Mouse (Mus musculus): ENCODE measurements around the gene Ptprg.

The Ptprg gene

GRCm38 (mm10) chr14:11564456-11564855, 11.1 kb downstream of the Ptprg start:
- DNase-seq (ENCODE audit: low read depth in 2 of 2, low spot score in 2 of 2), result no peak

GRCm38 (mm10) chr14:11565283-11565682, 12.0 kb downstream of the Ptprg start:
- DNase-seq (ENCODE audit: low read depth in 2 of 2, low spot score in 2 of 2), result no peak

DNA sequence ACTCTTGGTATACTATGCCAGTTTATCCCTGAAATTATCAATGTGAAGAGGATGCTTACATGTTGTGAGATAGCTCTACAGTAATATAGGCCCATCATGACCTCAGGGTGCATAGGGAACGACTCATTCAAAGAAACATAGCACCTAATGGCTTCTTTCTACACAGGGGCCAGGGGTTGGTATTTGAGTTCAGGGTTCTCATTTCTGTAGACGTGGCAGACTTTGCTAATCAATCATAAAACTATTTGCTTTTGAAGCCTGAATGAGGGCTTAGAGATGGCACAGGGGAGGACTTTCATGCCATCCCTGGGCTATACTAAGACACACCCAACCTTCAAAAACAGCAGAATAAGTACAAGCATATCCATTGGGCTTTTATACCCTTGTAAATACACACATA, 16.4 kb downstream of the Ptprg start:
- no peak for DNase-seq (ENCODE audit: low read depth in 2 of 2, low spot score in 2 of 2)

- no peak for DNase-seq (ENCODE audit: low read depth in 2 of 2, low spot score in 2 of 2)
Measured at GRCm38 (mm10) chr14:11571766-11572394, 18.5 kb downstream of the Ptprg start.

- DNase-seq (ENCODE audit: low read depth in 2 of 2, low spot score in 2 of 2), result no peak
Measured at GRCm38 (mm10) chr14:11572395-11572784, 19.1 kb downstream of the Ptprg start.

DNA sequence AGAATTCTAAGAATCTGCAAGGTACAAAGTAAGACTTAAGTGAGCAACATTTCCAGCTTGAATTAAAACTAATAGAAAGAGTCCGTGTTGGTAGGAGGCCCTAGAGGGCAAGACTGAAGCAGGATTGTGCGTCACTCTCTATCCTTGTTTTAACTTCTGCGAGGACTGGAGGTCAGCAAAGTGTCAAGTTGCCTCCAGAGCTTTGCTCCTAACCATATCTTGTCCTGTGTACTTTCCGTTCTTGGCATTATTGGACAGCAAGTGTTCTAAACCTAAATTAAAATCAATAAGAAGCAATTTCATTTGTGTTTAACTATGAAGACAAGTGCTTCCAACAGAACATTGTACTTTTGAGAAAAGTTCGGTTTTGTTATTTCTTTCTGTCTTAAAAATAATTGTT, 20.4 kb downstream of the Ptprg start:
- no peak for DNase-seq (ENCODE audit: low read depth in 2 of 2, low spot score in 2 of 2)

- DNase-seq (ENCODE audit: low read depth in 2 of 2, low spot score in 2 of 2), result no peak
Measured at GRCm38 (mm10) chr14:11577276-11577909, 24.1 kb downstream of the Ptprg start.

- DNase-seq (ENCODE audit: low read depth in 2 of 2, low spot score in 2 of 2), result no peak
Measured at GRCm38 (mm10) chr14:11577910-11578309, 24.6 kb downstream of the Ptprg start.

DNA sequence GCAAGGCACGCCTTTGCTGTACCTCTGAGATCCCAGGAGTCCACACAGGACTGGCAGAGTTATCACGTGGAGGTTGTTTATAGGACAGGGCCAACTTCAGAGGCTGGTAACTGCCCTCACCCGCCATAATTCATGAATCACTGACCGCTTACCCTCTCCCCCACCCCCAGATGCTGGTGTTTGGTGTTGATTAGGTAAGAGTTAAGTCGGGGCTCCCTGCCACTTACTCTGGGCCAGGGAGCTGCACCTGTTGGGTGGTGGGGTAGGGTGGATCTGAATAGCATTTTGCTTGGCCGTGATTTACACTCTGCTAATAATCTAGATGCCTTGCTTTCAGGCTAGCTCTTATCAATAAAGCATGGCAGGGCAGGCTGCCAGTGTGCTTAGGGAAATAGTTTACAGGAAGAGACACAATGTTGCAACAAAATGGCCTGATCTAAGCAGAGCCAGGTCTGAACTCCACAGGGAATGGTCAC, 25.2 kb downstream of the Ptprg start:
- DNase-seq (ENCODE audit: low read depth in 2 of 2, low spot score in 2 of 2), result no peak

DNA sequence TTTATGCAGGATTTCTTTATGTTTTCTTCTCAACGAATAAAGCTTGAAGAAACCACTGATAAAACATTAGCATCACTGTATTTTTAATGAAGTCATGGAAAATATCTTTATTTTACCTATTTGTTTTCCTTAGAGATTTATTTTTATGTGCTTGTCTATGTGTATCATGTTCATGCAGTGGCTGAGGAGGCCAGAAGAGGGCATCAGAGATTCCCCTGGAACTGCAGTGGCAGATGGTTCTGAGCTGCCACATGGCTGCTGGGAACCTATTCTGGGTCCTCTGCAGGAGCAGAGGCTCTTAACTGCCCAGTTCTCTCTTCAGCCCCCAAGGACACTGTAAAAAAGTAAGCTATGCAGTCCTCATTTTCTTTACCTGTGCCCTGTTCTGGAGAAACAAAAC, 26.6 kb downstream of the Ptprg start:
- no peak for DNase-seq (ENCODE audit: low read depth in 2 of 2, low spot score in 2 of 2)

DNA sequence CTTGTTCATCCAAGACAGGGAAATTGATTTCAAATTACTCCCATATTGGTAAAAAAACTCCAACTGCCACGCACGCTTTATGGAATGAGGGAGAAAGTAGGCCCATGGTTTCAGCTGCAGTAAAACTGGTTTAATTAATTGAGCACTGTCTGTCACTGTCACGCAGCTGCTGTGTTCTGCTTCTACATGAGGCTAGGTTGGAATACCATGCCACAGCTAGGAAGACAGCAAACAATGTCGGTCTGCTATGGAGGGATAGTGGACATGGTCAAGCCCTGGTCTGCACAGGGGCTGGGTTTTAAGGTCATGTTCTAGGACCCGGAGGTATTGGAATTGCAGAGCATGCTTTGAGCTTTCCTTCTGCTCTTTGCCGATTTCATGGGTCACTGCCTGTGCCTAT, 30.9 kb downstream of the Ptprg start:
- DNase-seq (ENCODE audit: low read depth in 2 of 2, low spot score in 2 of 2), result no peak

- no peak for DNase-seq (ENCODE audit: low read depth in 2 of 2, low spot score in 2 of 2)
Measured at GRCm38 (mm10) chr14:11584929-11585633, 31.7 kb downstream of the Ptprg start.

- DNase-seq (ENCODE audit: low read depth in 2 of 2, low spot score in 2 of 2), result no peak
Measured at GRCm38 (mm10) chr14:11590387-11590786, 37.1 kb downstream of the Ptprg start.

- no peak for DNase-seq (ENCODE audit: low read depth in 2 of 2, low spot score in 2 of 2)
Measured at GRCm38 (mm10) chr14:11592650-11593049, 39.3 kb downstream of the Ptprg start.

DNA sequence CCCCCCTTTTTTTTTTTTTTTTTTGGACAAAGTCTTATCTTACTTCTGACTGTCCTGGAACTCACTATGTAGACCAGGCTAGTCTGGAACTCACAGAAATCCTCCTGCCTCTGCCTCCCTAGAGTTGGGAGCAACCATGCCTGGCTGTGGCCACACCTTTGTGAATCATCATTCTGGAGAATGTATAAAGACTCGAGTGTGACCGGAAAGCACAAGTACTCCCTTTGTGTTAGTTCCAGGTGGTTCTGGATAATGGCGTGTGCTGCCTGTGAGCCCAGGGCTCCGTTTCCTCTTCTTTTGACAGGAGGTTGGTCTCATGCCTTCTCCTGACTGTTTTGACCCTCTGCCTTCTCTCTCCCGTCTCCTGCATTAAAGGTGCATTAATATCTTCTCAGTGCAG, 41.0 kb downstream of the Ptprg start:
- no peak for DNase-seq (ENCODE audit: low read depth in 2 of 2, low spot score in 2 of 2)

DNA sequence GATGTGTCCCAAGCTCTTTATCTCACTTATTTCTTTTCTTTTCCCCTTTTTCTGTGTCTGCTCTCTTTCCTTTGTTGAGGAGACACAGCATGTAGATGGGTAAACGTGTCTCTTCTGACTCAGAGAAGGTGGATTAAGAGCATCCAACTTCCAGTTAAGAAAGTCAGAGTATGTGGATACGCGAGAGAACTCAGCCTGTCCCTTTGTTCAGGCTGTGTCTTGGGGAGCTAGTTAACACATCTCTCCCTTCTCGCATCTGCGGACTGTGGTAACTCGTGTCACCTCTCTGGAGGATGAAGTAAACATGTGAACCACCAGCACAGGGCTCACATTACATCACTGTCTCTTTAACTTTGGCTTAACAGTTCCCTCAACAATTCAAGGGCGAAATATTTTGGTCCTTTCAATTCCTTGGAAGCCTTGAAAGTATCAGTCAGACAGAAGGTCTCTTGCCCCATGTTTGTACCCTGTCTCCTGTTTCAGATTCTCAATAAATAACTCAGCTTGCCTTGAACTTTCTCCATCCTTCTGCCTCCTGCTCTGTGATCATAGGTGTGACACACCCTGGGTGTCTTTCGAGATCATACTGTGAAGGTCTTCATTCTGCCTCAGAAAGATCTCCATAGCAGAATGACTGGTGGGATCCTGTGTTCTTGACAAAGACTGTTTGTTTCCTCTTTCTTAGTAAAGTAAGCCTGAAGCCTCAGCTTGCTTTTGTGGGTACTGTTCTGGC, 51.0 kb downstream of the Ptprg start:
- DNase-seq (ENCODE audit: low read depth in 2 of 2, low spot score in 2 of 2), result no peak

DNA sequence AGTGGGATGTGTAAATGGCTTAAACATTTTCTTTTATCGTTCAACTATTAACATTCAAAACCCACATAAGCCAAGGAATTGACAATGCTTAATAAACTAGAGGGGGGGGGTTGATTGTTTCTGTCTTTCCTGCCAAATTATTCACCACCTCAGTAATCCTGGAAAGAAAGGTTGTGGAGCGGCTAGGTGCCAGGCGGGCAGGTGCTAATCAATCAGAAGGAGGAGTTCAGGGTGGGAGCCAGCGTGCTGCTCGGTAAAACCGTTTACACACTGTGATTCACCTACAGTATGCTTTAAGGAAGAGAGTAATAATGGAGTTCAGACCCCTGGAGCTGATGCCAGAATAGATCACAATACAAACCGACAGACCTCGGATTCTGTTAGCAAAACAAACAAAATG, 55.0 kb downstream of the Ptprg start:
- no peak for DNase-seq (ENCODE audit: low read depth in 2 of 2, low spot score in 2 of 2)

GRCm38 (mm10) chr14:11609857-11610582, 56.7 kb downstream of the Ptprg start:
- no peak for DNase-seq (ENCODE audit: low read depth in 2 of 2, low spot score in 2 of 2)

- DNase-seq (ENCODE audit: low read depth in 2 of 2, low spot score in 2 of 2), result no peak
Measured at GRCm38 (mm10) chr14:11612426-11612825, 59.1 kb downstream of the Ptprg start.

- no peak for DNase-seq (ENCODE audit: low read depth in 2 of 2, low spot score in 2 of 2)
Measured at GRCm38 (mm10) chr14:11613146-11613545, 59.8 kb downstream of the Ptprg start.

GRCm38 (mm10) chr14:11615697-11616096, 62.4 kb downstream of the Ptprg start:
- DNase-seq (ENCODE audit: low read depth in 2 of 2, low spot score in 2 of 2), result no peak

Measured in CD8-positive naive resting alpha-beta T cell, adult 2 months (primary cell).